Mouse (Mus musculus) intestine, postnatal 0 days (tissue): ENCODE data around the gene Rhoh. TPM values are rescaled to one million over a fixed set of nuclear protein-coding genes. Genes with fewer than 3 reads are reported as not detected.

Experiments
- ATAC-seq: fragments of 200-750 bp; cut with Nextera tagmentation; 2 replicates; pipeline ENCODE4 v1.8.0; 2017; ENCODE audit warnings: mild to moderate bottlenecking, moderate TSS enrichment, moderate library complexity
- H3K27ac ChIP-seq: fragments of 300-500 bp; sonication (generic); 2 replicates; pipeline ENCODE4 v1.5.1; 2014; ENCODE audit warnings: mild to moderate bottlenecking, low read depth, low read length, moderate library complexity
- H3K27me3 ChIP-seq: fragments of 300-500 bp; sonication (generic); replicated peaks from 2 replicates; pipeline ENCODE4 v1.6.1; 2014; ENCODE audit warnings: low read length, mixed read lengths; ENCODE audit not compliant: control insufficient read depth, insufficient read depth
- H3K36me3 ChIP-seq: fragments of 300-500 bp; sonication (generic); 2 replicates; pipeline ENCODE4 v1.6.1; 2014; ENCODE audit warnings: mild to moderate bottlenecking, moderate library complexity; ENCODE audit not compliant: control insufficient read depth, insufficient read depth
- H3K4me1 ChIP-seq: fragments of 300-500 bp; sonication (generic); replicated peaks from 2 replicates; pipeline ENCODE4 v1.6.1; 2014; ENCODE audit warnings: antibody characterized with exemption, low read length, mixed read lengths; ENCODE audit not compliant: control insufficient read depth, insufficient read depth
- H3K4me2 ChIP-seq: fragments of 300-500 bp; sonication (generic); replicated peaks from 2 replicates; pipeline ENCODE4 v1.6.1; 2014; ENCODE audit warnings: low read depth, mild to moderate bottlenecking, moderate library complexity
- H3K4me3 ChIP-seq: fragments of 300-500 bp; sonication (generic); 2 replicates; pipeline ENCODE4 v1.5.1; 2014; ENCODE audit warnings: low read depth, low read length
- H3K9ac ChIP-seq: fragments of 300-500 bp; sonication (generic); 2 replicates; pipeline ENCODE4 v1.6.1; 2014; ENCODE audit warnings: mild to moderate bottlenecking, low read depth, low read length
- H3K9me3 ChIP-seq: fragments of 300-500 bp; sonication (generic); 2 replicates; pipeline ENCODE4 v1.6.1; 2016; ENCODE audit warnings: mixed run types; ENCODE audit not compliant: control insufficient read depth
- CTCF ChIP-seq: sonication (generic); IDR thresholded peaks from 2 replicates; pipeline ENCODE4 v1.5.1; 2016; ENCODE audit warnings: low read depth, mild to moderate bottlenecking, control low read depth, antibody characterized with exemption, moderate library complexity
- WGBS: fragments of 180-500 bp; shearing (Covaris S2); extraction: QIAGEN DNeasy Blood & Tissue Kit; methylation state at CpG from one replicate; pipeline ENCODE4 v1.1.7; 2014; 5-methylcytosine and 5-hydroxymethylcytosine counted together
- polyA plus RNA-seq: library from polyadenylated mRNA; unstranded; fragments of >200 nt; fragmentation: Nextera tagmentation; extraction: Ambion mirVana; gene quantifications from 2 replicates; pipeline ENCODE4 v1.2.1, GENCODE M21; 2015

The Rhoh gene
- polyA plus RNA-seq = 0.58 and 0.82 TPM in 2 replicates

DNA sequence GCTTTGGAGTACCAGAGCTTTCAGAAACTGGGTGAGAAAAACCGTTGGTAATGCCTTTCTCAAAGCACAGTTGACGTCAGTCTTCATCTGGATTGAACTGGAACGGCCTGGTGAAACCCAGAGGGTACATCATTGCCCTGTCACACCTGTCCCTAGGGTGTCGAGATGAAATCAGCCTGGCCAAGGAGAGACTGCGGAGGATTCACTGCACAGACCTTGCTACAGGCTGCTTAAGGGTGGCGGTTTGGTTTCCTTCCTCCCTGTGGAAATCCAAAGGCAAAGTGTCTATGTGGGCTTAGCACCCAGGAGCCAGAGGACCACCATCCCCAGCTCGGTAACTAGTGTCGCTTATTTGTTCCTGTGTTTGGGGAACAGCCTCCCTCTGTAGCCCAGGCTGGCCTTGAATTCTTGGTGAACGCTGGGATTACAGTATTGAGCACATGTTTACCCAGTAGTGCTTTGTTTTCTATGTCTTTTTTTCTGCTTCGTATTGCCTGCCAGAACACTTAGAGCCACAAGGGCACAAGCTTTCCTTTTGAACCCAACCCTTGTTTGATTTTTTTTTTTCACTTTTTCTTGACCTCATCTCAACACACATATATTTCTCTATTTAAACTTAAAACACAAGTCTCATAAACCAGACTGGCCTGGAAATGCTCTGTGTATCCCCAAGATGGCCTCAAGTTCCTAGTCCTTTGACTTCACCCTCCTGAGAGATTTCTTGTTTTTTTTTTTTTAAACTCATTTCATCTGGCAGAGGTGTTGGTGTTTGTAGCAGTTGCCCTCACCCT is at the start of gene Rhoh:
Gene Rhoh (plus strand): TSS at position 60 of the 791 bp plus-strand sequence.
- Histone ChIP-seq H3K9ac (no peak within 1 kb of the TSS), H3K27me3 (no peaks in the 10 kb centered on the region), H3K36me3 (no peaks in the 10 kb centered on the region), H3K27ac (no peak within 1 kb of the TSS), H3K9me3 (no peaks in the 10 kb centered on the region), H3K4me2 (no peak within 1 kb of the TSS), H3K4me3 (no peak within 1 kb of the TSS), H3K4me1 (no peaks in the 10 kb centered on the region)
- no peak for ATAC-seq
- 77% methylated on average over 10 of the region's 10 CpGs for WGBS
- no peak for TF ChIP-seq CTCF

DNA sequence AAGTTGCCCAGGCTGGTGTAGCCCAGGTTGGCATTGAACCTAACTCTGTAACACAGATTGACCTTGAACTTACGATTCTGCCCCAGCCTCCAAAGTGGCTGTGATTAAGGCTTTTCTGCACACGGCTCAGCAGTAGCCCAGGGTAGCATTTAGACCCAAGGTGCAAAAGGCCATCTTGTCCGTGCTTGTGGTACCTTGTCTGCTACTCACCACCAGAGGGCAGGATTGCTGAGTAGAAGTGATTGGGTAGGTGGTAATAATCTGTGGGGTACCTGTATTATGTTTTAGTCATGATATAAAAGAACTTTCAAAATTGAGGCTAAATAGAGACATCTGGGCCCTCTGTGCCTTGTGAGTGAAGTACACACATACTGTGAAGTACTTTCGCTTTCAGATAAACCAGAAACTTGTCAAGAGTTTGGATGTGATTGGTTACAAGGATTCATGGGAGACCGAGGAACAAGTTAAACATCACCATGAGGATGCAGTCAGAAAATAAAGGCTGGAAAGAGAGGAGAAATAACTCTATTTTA is 37.3 kb upstream of the Rhoh start:
- H3K9ac ChIP-seq = no peak overlapping the region
- no peak overlapping the region for H3K4me3 ChIP-seq
- H3K4me2 ChIP-seq = no peak overlapping the region
- peaks cover 61% of the 10 kb centered on the region for H3K36me3 ChIP-seq
- no peaks in the 10 kb centered on the region for H3K27me3 ChIP-seq
- H3K27ac ChIP-seq = no peak overlapping the region; the same call in 1 of the 2 replicates
- TF ChIP-seq CTCF = peak; percentile 78
- H3K9me3 ChIP-seq = no peaks in the 10 kb centered on the region
- ATAC-seq = no peak
- 72% methylated on average over 5 of the region's 5 CpGs for WGBS
- H3K4me1 ChIP-seq = no peaks in the 10 kb centered on the region

DNA sequence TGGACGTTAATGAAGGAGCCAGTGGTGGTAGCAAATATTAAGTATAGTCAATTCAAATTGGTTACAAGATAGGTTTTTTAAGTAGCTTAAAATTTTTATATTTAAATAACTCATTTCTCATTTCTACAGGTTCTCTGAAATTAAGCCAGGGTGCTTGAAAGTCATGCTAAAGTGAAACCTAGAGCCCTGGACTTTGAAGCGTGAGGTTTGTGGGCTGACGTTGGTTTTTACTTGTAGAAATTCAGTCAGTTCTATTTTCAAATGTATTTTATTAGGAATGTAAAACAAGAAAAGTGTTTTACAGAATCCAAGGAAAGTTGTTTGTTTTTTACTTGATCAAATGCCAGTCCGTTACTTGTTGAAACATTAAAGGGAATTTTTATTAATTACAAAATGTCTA is 34.5 kb upstream of the Rhoh start:
- peaks cover 36% of the 10 kb centered on the region for H3K36me3 ChIP-seq
- no peaks in the 10 kb centered on the region for H3K27me3 ChIP-seq
- H3K9ac ChIP-seq = no peak overlapping the region
- no peak overlapping the region for H3K4me2 ChIP-seq
- ATAC-seq = no peak
- H3K4me1 ChIP-seq = no peaks in the 10 kb centered on the region
- TF ChIP-seq CTCF = no peak
- 94% methylated on average over 4 of the region's 4 CpGs for WGBS
- no peaks in the 10 kb centered on the region for H3K9me3 ChIP-seq
- no peak overlapping the region for H3K27ac ChIP-seq
- H3K4me3 ChIP-seq = no peak overlapping the region

DNA sequence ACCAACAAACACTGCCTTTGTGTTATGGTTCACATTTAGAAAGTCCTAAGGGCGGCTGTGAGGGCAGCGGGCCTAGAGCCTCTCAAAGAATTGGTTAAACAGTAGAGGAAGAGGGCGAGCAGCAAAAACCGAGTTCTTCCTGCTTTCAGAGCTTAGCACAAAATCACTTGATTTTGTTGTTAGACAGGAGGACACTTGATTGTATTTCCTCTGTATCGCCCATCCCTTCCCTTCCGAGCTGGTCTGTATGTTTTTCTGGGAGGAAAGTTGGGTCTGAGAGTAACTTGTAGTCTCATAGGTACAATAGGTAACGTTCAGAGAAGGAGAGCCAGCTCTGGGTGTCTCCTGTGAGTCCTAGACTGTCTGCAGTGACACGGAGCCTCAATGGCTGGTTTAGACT is 33.9 kb upstream of the Rhoh start:
- TF ChIP-seq CTCF = no peak
- H3K4me2 ChIP-seq = no peak overlapping the region
- H3K9ac ChIP-seq = no peak overlapping the region
- WGBS = 88% methylated on average over 8 of the region's 8 CpGs
- no peak overlapping the region for H3K27ac ChIP-seq
- no peaks in the 10 kb centered on the region for H3K4me1 ChIP-seq
- no peak for ATAC-seq
- H3K36me3 ChIP-seq = peaks cover 30% of the 10 kb centered on the region
- H3K9me3 ChIP-seq = no peaks in the 10 kb centered on the region
- no peaks in the 10 kb centered on the region for H3K27me3 ChIP-seq
- H3K4me3 ChIP-seq = no peak overlapping the region

DNA sequence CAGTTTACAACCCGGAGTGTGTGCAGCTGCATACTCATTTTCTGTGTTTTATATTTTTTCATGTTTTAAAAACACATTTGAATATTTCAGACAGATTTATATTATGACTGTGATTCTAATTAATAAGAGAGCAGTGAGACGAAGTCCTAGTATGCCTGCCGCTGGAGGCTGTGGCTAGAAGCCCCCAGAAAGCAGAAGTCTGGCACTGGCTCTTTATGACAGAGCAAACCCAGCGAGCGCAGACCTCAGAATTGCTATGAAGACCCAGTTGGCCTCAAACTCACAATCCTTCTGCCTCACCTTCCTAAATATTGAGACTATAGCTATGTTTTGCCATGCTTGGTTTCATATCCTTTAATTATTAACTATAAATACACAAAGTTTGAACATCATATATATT is 32.8 kb upstream of the Rhoh start:
- H3K4me3 ChIP-seq = no peak overlapping the region
- no peaks in the 10 kb centered on the region for H3K4me1 ChIP-seq
- no peak overlapping the region for H3K9ac ChIP-seq
- 84% methylated on average over 5 of the region's 5 CpGs for WGBS
- H3K27ac ChIP-seq = no peak overlapping the region
- no peak for TF ChIP-seq CTCF
- no peaks in the 10 kb centered on the region for H3K9me3 ChIP-seq
- H3K36me3 ChIP-seq = peaks cover 23% of the 10 kb centered on the region
- no peak for ATAC-seq
- H3K27me3 ChIP-seq = no peaks in the 10 kb centered on the region
- no peak overlapping the region for H3K4me2 ChIP-seq

DNA sequence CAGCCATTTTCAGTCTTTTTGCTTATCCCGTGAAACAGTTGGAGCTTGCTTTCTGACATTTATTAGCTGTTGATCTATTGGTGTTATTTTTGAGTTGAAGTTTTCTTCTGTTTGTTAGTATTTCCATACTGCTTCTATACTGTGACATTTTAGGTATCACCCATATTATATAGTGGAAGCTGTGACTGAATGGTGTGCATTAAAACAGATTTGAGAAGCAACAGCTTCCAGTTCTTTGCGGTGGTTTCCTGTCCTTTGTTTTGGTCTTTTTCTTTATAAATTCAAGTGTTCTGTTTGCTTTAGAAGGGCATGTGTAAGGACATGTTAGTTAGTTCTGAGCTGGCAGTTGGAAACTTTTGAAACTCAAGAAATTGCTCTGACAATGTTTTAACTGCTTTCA is 32.0 kb upstream of the Rhoh start:
- Histone ChIP-seq H3K9me3 (no peaks in the 10 kb centered on the region), H3K9ac (no peak overlapping the region), H3K36me3 (peaks cover 19% of the 10 kb centered on the region), H3K4me1 (no peaks in the 10 kb centered on the region), H3K27ac (no peak overlapping the region), H3K27me3 (no peaks in the 10 kb centered on the region), H3K4me3 (no peak overlapping the region), H3K4me2 (no peak overlapping the region)
- 64% methylated on average over 2 of the region's 2 CpGs for WGBS
- no peak for ATAC-seq
- no peak for TF ChIP-seq CTCF
